Mouse (Mus musculus) frontal cortex, adult (tissue): ENCODE data around the gene Urod.

ENCODE experiments used
- ATAC-seq: cut with Nextera tagmentation; 2 replicates; pipeline ENCODE4 v1.9.2; 2017; ENCODE audit warnings: mild to moderate bottlenecking, moderate library complexity, mixed read lengths; ENCODE audit not compliant: low TSS enrichment

Gene Urod

DNA sequence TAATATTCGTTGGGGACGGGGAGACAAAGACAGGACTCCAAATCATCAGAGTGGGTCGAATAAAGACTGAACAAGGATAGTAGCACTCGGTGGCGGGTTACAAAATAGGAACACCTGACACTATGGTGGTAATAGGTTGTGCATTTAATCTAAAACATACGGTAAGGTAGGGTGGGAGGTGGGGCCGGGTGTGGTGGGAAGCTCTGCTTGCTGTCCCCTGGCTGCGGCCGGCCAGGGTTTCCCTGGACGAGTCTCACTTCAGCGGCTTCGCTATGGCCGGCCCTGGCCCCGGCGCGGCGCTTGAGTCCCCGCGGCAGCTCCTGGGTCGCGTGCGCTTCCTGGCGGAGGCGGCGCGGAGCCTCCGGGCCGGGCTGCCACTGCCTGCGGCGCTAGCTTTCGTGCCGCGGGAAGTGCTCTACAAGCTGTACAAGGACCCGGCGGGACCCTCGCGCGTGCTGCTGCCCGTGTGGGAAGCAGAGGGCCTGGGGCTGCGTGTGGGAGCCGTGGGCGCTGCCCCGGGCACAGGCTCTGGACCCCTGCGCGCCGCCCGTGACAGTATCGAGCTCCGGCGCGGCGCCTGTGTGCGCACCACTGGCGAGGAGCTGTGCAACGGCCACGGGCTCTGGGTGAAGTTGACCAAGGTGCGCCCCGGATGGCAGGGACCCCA lies 1.1 kb upstream of the Urod start, which contains the start of gene Hectd3:
Gene Hectd3 (plus strand): TSS at position 187 of the 667 bp plus-strand sequence.
- peak; percentile 66 for ATAC-seq

DNA sequence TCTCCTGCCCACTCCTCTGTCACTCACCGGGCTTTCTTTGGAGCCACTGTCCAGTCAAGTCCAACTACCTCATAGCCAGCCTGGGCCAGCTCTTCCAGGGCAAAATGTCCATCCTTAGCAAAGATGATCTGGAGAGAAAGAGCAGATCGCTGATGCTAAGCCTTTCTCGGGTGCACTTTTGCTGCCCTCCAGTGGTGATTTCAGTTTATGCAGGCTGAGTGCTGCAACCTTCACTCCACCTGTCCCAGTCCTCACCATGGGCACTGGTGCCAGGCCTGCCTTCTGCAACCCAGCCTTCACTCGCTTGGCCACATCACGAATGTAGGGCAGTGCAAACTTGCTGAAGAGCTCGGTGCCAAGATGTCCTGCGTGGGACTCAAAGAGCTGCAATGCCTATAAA lies 2.8 kb downstream of the Urod start:
- ATAC-seq = no peak

DNA sequence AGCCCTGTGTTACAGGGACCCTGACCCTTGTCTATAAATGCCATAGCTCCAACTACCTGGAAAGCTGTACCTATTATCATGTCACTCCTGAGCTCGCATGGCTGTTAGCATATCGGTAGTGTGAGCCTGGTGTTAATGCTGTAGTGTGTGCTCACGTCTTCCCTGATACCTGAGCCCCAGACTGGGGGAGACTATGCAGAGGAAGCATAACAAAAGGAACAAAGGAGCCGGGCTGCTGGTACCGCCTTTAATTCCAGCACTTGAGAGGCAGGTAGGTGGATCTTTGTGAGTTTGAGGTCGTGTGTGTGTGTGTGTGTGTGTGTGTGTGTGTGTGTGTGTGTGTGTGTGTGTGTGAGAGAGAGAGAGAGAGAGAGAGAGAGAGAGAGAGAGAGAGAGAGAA lies 4.5 kb downstream of the Urod start:
- ATAC-seq = no peak

DNA sequence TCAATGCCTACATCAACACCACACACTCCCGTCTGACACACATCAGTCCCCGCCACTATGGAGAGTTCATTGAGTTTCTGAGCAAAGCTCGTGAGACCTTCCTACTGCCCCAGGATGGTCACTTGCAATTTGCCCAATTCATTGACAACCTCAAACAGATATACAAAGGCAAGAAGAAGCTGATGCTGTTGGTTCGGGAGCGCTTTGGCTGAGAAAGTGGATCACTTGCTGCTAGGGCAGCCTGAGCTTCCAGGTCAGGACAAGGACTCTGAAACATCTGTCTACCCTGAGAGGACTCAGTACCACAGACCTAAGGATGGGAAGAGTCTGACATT lies 7.1 kb downstream of the Urod start:
- ATAC-seq = no peak

DNA sequence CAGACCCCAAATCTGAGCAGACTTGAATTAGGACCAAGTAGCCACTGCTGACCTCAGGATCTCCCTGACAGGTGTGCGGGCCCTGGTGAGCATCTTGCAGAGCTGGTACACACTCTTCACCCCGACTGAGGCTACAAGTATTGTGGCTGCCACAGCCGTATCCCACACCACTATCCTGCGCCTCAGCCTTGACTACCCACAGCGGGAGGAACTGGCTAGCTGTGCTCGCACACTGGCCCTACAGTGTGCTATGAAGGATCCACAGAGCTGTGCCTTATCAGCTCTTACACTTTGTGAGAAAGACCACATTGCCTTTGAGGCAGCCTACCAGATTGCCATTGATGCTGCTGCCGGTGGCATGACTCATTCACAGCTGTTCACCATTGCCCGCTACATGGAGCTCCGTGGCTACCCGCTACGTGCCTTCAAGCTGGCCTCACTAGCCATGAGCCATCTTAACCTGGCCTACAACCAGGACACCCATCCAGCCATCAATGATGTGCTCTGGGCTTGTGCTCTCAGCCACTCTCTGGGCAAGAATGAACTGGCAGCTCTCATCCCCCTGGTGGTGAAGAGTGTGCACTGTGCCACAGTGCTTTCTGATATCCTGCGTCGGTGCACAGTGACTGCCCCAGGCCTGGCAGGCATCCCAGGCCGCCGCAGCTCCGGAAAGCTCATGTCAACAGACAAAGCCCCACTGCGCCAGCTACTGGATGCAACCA lies 7.7 kb downstream of the Urod start:
- ATAC-seq = peak; percentile 90

DNA sequence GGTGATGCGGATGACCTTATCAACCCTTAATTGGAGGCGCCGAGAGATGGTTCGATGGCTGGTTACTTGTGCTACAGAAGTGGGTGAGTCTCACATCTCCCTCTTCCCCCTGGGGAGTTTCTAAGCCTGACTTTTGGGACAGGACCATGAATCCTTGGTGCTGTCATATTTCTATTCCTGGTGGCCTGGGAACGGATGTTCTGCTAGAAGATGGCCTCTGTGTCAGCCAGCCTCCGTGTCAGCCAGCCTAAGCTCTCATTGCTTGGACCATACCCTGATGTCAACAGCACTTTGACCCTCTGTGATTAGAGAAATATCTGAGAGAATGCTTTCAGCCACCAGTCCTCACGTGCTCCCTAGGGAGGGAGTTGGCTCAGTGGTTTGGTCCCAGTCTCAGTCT lies 8.5 kb downstream of the Urod start:
- ATAC-seq = no peak

DNA sequence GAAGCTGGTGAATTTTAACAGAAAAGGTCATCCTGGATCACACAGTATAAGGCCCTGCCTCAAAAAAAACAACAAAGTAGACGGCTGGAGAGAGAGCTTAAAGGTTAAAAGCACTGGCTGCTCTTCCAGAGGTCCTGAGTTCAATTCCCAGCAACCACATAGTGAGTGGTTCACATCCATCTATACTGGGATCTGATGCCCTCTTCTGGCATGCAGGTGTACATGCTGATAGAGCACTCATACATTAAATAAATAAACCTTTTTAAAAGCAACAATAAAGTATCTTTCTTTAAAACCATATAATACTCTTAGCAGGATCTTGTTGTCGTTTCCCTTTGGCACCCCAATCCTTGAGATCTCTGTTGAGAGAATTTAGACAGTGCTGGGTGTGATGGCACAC lies 17.7 kb downstream of the Urod start:
- ATAC-seq = no peak

DNA sequence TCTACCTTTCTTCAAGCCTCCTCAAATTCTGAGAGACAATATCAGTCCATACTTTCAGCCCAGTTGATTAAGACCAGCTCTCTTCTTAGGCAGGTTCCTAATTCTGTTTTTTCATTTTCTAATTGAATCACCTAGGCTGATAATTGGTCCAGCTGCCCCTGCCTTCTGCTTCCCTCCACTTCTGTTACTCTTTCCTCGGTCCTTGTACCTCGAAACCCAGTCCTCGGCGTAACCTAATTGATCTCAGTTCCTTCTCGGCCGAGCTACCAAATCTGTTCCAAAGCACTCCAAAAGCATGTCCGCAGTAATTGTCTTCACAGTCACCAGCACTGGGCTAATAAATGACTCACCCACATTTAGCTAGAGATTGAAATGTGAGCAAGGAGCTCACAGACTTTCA lies 39.3 kb downstream of the Urod start:
- no peak for ATAC-seq

DNA sequence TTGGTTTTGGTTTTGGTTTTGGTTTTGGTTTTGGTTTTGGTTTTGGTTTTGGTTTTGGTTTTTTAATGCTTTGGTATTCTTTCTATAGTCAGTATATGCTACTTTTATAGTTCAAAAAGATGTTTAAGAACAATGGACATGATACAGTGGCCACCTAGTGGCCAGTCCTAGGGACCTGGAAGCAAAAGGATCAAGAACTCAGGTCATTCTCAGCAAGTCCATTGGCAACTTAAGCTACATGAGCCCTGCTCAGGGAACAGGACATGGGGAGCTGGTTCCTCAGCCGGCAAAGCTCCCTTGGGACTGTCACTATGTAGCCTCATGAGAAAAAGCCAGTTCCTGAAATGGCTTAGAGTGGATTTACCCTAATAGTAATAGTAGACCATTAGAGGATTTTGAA lies 42.6 kb downstream of the Urod start:
- no peak for ATAC-seq

DNA sequence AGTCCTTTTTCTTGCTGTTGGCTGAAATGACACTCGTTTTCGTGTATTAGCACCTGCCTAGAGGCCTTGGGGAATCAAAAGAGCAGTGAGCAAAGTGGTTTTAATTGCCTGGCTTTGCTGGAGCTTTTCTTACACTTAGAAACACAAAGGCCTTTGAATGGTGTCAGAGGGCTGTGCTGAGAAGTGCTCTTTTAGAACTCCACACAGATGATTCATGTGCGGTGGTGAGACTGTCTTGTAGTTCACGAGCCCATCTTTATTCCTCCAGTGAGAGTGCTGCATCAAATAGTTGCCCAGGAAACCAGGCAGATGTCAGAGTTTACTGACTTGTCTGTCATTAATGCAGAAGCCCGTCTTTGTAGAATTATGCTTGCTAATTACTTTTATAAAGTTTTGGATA lies 50.2 kb downstream of the Urod start:
- no peak; the same call in 1 of the 2 replicates for ATAC-seq

DNA sequence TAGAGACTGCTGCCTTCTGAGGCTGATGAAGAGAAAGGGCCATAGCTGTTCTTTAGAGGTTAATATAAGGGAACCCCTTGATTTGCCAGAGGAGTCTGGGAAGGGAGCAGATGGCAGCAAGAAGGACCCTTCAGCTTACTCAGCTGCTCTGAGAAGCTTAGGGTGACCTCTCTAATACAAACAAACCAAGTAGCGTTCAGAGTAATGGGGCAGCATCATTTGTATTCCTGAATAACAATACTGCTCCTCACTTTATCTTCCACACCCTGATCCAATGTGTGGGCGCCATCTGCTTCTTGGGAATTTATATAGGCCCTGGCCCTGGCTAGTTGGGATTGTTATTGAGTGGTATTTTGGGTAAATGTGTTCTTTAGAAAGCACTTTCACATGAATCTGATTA lies 51.5 kb downstream of the Urod start:
- ATAC-seq = no peak
